Mouse (Mus musculus) liver, adult 2 months (tissue): ENCODE results near the gene Vac14.

Experiments
- CTCF ChIP-seq: fragments of 200-500 bp; IDR thresholded peaks from 2 replicates; pipeline ENCODE4 v1.5.1; 2011; ENCODE audit warnings: low read depth, low read length, control low read depth
- POLR2A ChIP-seq: fragments of 200-500 bp; IDR thresholded peaks from 2 replicates; pipeline ENCODE4 v1.6.1; 2011; ENCODE audit warnings: low read length, control low read depth; ENCODE audit not compliant: insufficient read depth; ENCODE audit errors: extremely low read depth

- TF ChIP-seq CTCF (no peak), POLR2A (no peak)
Observed at GRCm38 (mm10) chr8:110716075-110716474, 97.7 kb downstream of the Vac14 start.
